Mouse (Mus musculus) midbrain, embryonic 12.5 days (tissue): Measurements from ENCODE around the gene Mok. TPM values are rescaled to one million over a fixed set of nuclear protein-coding genes. Genes with fewer than 3 reads are reported as not detected.

Experiments
- ATAC-seq: fragments of 200-750 bp; cut with Nextera tagmentation; 2 replicates; pipeline ENCODE4 v1.8.0; 2017; ENCODE audit warnings: low read depth, moderate TSS enrichment, moderate library complexity; ENCODE audit not compliant: low FRiP score
- H3K27ac ChIP-seq: fragments of 300-500 bp; sonication (generic); replicated peaks from 2 replicates; pipeline ENCODE4 v1.5.1; 2016; ENCODE audit warnings: mild to moderate bottlenecking
- H3K27me3 ChIP-seq: fragments of 300-500 bp; sonication (generic); 2 replicates; pipeline ENCODE4 v1.6.1; 2016; ENCODE audit warnings: mild to moderate bottlenecking
- H3K36me3 ChIP-seq: fragments of 300-500 bp; sonication (generic); 2 replicates; pipeline ENCODE4 v1.6.1; 2016
- H3K4me1 ChIP-seq: fragments of 300-500 bp; sonication (generic); 2 replicates; pipeline ENCODE4 v1.6.1; 2016
- H3K4me2 ChIP-seq: fragments of 300-500 bp; sonication (generic); replicated peaks from 2 replicates; pipeline ENCODE4 v1.6.1; 2016; ENCODE audit warnings: mild to moderate bottlenecking, moderate library complexity
- H3K4me3 ChIP-seq: fragments of 300-500 bp; sonication (generic); 2 replicates; pipeline ENCODE4 v1.5.1; 2016; ENCODE audit warnings: mild to moderate bottlenecking
- H3K9ac ChIP-seq: fragments of 300-500 bp; sonication (generic); replicated peaks from 2 replicates; pipeline ENCODE4 v1.6.1; 2016; ENCODE audit warnings: mild to moderate bottlenecking, moderate library complexity
- H3K9me3 ChIP-seq: fragments of 300-500 bp; sonication (generic); 2 replicates; pipeline ENCODE4 v1.6.1; 2016; ENCODE audit warnings: mild to moderate bottlenecking
- WGBS: fragments of 180-500 bp; shearing (Covaris S2); methylation state at CpG from one replicate; pipeline ENCODE4 v1.1.7; 2016; 5-methylcytosine and 5-hydroxymethylcytosine counted together
- polyA plus RNA-seq: library from polyadenylated mRNA; unstranded; fragments of >200 nt; fragmentation: Nextera tagmentation; extraction: Ambion mirVana; gene quantifications from 2 replicates; pipeline ENCODE4 v1.2.1, GENCODE M21; 2016

Mok gene
- polyA plus RNA-seq, 1 experiment from 2014 or later: 13.2 TPM

- Histone ChIP-seq H3K4me1 (peaks cover 24% of the 10 kb centered on the region), H3K9ac (peak overlapping the region; percentile 39), H3K4me2 (peak overlapping the region; percentile 57), H3K9me3 (no peaks in the 10 kb centered on the region), H3K27me3 (peaks cover 58% of the 10 kb centered on the region), H3K4me3 (peak overlapping the region; percentile 50), H3K36me3 (no peaks in the 10 kb centered on the region), H3K27ac (no peak overlapping the region)
- WGBS: under 1% methylated on average over 36 of the region's 36 CpGs
- peak; percentile 75 for ATAC-seq
Measured at GRCm38 (mm10) chr12:110845131-110845880, 4.6 kb upstream of the Mok start.

DNA sequence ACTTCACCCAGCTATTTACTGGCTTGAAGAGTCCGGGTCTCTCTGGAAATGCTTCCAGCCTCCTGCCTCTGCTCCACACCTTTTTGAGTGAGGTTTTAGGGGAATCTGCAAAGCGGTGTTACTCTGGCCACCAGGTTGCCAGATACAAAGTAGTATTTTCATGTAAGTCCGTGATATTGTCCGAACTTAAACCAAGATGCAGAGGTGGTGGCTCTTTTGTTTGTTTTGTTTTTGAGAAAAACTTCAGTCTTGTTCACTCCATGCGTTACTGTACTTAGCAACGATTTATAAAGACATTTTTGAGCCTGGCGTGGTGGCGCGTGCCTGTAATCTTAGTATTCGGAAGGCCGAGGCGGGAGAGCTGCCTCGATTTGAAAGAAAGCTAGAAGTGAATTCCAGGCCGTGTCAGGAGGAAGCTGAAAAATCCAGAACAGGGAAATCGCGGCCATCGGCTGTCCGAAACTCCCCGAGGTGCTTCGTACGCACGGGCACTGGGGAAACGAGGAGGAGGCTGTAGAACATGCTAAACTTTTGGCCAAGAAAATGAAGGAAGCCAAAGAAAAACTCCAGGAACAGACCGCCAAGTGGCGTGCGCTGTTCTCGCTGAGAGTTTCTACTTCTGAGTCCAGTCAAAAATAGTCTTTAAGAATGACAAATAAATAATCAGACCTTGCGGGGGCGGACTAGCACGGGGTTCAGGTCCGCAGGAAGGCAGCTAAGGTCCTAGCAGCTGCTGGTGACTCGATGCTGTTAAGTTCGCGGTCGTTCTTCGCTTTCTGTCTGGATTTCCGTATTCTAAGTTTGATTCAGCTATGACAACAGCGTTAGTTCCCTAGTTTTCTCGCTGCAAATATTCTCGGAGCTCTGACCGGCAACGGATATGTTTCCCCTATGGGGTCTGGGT lies 3.7 kb upstream of the Mok start:
- H3K4me2 ChIP-seq: peak overlapping the region; percentile 57
- peaks cover 32% of the 10 kb centered on the region for H3K4me1 ChIP-seq
- peaks cover 58% of the 10 kb centered on the region for H3K27me3 ChIP-seq
- ATAC-seq: no peak
- H3K27ac ChIP-seq: no peak overlapping the region
- no peaks in the 10 kb centered on the region for H3K9me3 ChIP-seq
- H3K36me3 ChIP-seq: no peaks in the 10 kb centered on the region
- peak overlapping the region; percentile 50 for H3K4me3 ChIP-seq
- H3K9ac ChIP-seq: peak overlapping the region; percentile 39
- 2% methylated on average over 42 of the region's 42 CpGs for WGBS

DNA sequence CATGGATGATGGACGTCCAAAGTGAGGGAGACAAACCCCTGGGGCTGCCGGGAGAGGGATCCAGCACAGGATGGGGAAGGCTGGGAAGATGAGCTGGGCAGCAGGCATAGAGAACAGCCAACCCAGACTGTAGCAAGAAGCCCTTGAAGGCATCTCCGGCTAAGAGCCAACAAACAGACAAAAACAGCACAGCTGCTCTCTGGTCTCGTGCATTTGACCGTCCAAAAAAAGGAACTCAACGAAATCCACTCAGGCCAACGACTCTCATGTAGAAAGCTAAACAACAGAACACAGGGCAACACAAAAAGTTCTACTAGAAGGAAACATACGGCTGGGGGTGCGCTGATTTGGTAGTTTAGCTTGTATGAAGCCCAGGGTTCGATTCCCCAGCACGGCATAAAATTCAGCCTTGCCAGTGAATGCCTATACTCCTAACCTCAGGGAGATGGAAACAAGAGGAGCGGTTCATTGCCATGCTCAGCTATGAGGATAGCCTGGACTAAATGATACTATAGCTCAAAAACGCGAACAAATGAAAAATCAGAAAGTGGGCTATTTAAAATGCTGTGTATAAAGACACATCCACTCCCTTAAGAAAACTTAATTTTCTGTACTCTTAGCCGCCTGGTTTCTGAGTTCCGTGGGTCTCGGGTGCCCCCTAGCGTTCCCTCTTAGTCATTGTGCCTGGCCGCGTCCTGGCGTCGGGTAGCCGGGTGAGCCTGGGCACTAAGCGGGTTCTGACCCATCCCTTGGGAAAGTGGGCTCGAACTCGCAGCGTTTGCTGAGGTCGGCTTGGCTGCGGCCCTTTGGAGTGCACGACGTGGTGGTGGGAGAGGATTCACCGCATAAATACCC lies 2.7 kb upstream of the Mok start:
- no peaks in the 10 kb centered on the region for H3K9me3 ChIP-seq
- 21% methylated on average over 32 of the region's 32 CpGs for whole genome bisulfite sequencing
- peak overlapping the region; percentile 43; the same call in 1 of the 2 replicates for H3K9ac ChIP-seq
- H3K4me2 ChIP-seq: peak overlapping the region; percentile 57
- H3K36me3 ChIP-seq: no peaks in the 10 kb centered on the region
- peaks cover 56% of the 10 kb centered on the region for H3K27me3 ChIP-seq
- no peak overlapping the region for H3K27ac ChIP-seq
- ATAC-seq: no peak
- peaks cover 35% of the 10 kb centered on the region for H3K4me1 ChIP-seq
- peak overlapping the region; percentile 50 for H3K4me3 ChIP-seq

DNA sequence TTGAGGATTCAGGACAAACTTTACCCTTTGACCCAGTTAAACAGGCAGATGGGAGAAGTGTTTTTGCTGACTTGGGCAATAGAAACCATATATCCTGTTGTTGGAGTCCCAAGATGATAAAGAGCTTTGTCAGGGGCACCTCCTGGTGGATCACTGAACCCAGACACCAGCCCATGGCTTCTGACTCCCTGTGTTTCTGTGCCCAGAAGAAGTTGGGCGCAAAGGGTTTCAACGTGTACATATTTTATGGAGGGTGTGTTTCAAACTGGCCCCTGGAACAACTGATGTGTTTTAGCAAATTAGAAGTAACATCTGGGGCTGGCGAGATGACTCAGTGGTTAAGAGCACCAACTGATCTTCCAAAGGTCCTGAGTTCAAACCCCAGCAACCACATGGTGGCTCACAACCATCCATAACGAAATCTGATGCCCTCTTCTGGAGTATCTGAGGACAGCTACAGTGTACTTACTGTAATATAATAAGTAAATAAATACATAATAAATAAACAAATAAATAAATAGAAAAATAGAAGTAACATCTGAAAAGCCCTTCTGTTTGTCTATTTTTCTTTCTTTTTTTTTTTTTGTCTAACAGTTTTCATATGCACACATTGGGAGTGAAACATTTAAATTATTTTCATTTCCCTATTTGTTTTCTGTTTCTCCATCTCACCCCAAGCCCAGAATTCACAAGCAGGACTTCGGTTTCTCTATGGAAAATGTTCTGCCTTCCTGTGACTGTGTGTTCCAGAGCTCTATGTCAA lies 1.2 kb upstream of the Mok start:
- H3K36me3 ChIP-seq: no peaks in the 10 kb centered on the region
- peaks cover 44% of the 10 kb centered on the region for H3K4me1 ChIP-seq
- H3K9ac ChIP-seq: no peak overlapping the region
- no peak for ATAC-seq
- no peak overlapping the region for H3K4me3 ChIP-seq
- no peaks in the 10 kb centered on the region for H3K9me3 ChIP-seq
- H3K27me3 ChIP-seq: peaks cover 47% of the 10 kb centered on the region
- 75% methylated on average over 5 of the region's 5 CpGs for WGBS
- peak overlapping the region; percentile 69; the same call in 1 of the 2 replicates for H3K4me2 ChIP-seq
- H3K27ac ChIP-seq: no peak overlapping the region

DNA sequence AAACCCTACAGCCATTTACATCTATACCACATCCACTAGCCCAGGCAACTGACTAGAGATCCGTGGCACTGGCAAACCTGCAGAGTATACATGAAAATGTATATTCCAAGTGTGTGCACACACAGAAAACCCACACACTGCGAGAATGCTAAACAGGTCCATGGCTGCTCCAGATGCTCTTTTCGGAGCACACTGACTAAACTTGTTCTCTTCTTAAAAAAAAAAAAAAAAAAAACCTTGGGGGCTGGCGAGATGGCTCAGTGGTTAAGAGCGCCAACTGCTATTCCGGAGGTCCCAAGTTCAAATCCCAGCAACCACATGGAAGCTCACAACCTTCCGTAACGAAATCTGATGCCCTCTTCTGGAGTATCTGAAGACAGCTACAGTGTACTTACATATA lies 2.9 kb downstream of the Mok start:
- H3K4me2 ChIP-seq: no peak overlapping the region
- peaks cover 10% of the 10 kb centered on the region; the same call in 1 of the 2 replicates for H3K27me3 ChIP-seq
- H3K36me3 ChIP-seq: no peaks in the 10 kb centered on the region
- H3K9ac ChIP-seq: no peak overlapping the region
- H3K27ac ChIP-seq: peak overlapping the region; percentile 75; the same call in 1 of the 2 replicates
- peaks cover 31% of the 10 kb centered on the region for H3K4me1 ChIP-seq
- no peak overlapping the region for H3K4me3 ChIP-seq
- no peaks in the 10 kb centered on the region for H3K9me3 ChIP-seq
- WGBS: 88% methylated on average over 8 of the region's 8 CpGs
- no peak for ATAC-seq

DNA sequence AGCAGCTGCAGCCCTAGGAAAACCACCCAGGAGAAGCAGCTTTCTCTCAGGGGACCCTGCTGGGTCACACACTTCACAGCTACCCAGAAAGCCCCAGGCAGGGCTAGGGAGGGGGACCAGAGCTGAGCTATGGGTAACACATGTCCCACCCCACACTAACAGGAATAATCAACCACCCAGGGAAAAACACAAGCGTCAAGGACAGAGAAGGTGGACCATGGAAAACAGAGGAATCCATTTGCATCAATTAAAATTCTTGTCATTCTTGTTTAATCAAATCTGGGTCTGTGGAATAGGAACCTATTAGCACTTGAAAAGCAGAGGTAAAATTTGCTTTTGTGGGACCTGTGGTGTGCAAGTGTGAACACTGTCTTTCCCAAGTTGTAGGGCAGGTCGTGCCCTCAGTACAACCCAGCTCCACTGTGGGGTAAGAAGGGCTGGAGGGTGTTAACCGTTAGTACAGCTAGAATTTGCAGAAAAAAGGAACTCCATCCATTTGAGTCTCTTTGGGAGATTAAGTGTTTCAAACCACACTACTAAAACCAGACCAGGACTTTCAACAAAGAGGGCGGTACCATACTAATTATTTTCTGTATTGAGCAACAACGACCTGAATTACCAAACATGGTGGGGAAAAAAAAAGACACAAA lies 3.4 kb downstream of the Mok start:
- H3K4me3 ChIP-seq: 0 out of 2 replicates have a peak overlapping the region, but pooled peaks have one; percentile 2
- H3K27ac ChIP-seq: peak overlapping the region; percentile 75
- peaks cover 31% of the 10 kb centered on the region for H3K4me1 ChIP-seq
- H3K36me3 ChIP-seq: no peaks in the 10 kb centered on the region
- peaks cover 9% of the 10 kb centered on the region; the same call in 1 of the 2 replicates for H3K27me3 ChIP-seq
- H3K9ac ChIP-seq: no peak overlapping the region; the same call in 1 of the 2 replicates
- H3K9me3 ChIP-seq: no peaks in the 10 kb centered on the region
- ATAC-seq: peak; percentile 60
- 38% methylated on average over 5 of the region's 5 CpGs for WGBS
- H3K4me2 ChIP-seq: peak overlapping the region; percentile 29

GRCm38 (mm10) chr12:110836729-110837128 lies 4.0 kb downstream of the Mok start:
- no peaks in the 10 kb centered on the region for H3K9me3 ChIP-seq
- peak overlapping the region; percentile 75 for H3K27ac ChIP-seq
- H3K4me3 ChIP-seq: 0 out of 2 replicates have a peak overlapping the region, but pooled peaks have one; percentile 2
- H3K9ac ChIP-seq: no peak overlapping the region; the same call in 1 of the 2 replicates
- peak overlapping the region; percentile 29 for H3K4me2 ChIP-seq
- no peak for ATAC-seq
- no peaks in the 10 kb centered on the region for H3K36me3 ChIP-seq
- H3K27me3 ChIP-seq: peaks cover 8% of the 10 kb centered on the region; the same call in 1 of the 2 replicates
- peaks cover 31% of the 10 kb centered on the region for H3K4me1 ChIP-seq
- WGBS: 49% methylated on average over 6 of the region's 6 CpGs

DNA sequence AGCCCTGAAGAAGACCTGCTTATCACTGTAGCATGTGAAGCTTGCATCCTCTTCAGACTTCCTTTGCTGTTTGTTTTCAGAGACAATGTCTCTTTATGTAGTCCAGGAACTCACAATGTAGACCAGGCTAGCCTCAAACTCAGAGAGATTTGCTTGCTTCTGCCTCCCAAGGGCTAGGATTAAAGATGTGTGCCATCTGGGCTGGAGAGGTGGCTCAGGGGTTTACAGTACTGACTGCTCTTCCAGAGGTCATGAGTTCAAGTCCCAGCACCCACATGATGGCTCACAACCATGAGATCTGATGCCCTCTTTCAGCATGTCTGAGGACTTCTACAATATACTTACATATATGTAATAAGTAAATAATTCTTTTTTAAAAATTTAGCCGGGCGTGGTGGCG lies 5.6 kb downstream of the Mok start:
- H3K4me1 ChIP-seq: peaks cover 30% of the 10 kb centered on the region
- no peak overlapping the region for H3K27ac ChIP-seq
- no peaks in the 10 kb centered on the region for H3K9me3 ChIP-seq
- no peak overlapping the region for H3K4me3 ChIP-seq
- no peak for ATAC-seq
- no peak overlapping the region for H3K4me2 ChIP-seq
- H3K36me3 ChIP-seq: no peaks in the 10 kb centered on the region
- WGBS: 98% methylated on average over 3 of the region's 3 CpGs
- no peak overlapping the region for H3K9ac ChIP-seq
- peaks cover 5% of the 10 kb centered on the region; the same call in 1 of the 2 replicates for H3K27me3 ChIP-seq

DNA sequence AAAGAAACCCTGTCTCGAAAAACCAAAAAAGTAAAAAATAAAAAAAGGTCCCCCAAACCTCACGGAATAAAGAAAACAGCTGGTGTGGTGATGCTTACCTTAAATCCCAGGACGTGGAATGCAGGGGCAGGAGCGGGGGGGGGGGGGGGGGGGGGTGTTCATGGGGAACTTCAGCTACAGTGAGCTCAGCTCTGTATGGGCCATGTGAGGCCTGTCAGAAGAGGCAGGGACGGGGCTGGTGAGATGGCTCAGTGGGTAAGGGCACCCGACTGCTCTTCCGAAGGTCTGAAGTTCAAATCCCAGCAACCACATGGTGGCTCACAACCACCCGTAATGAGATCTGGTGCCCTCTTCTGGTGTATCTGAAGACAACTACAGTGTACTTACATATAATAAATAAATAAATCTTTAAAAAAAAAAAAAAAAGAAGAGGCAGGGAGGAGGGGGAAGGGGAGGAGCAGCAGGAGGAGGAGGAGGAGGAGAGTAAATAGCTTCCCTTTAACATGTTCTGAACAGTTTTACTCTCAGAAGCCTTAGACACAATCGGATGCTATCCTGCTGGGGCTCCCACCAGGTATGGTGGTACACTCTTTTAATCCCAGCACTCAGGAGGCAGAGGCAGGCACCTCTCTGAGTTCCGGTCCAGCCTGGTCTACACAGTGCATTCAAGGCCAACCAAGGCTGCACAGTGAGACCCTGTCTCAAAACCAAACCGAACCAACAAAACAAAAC lies 10.3 kb downstream of the Mok start:
- no peak for ATAC-seq
- Histone ChIP-seq H3K4me1 (no peaks in the 10 kb centered on the region), H3K27me3 (no peaks in the 10 kb centered on the region), H3K36me3 (no peaks in the 10 kb centered on the region), H3K27ac (no peak overlapping the region), H3K4me3 (no peak overlapping the region), H3K4me2 (no peak overlapping the region), H3K9me3 (no peaks in the 10 kb centered on the region), H3K9ac (no peak overlapping the region)
- WGBS: 88% methylated on average over 10 of the region's 11 CpGs

DNA sequence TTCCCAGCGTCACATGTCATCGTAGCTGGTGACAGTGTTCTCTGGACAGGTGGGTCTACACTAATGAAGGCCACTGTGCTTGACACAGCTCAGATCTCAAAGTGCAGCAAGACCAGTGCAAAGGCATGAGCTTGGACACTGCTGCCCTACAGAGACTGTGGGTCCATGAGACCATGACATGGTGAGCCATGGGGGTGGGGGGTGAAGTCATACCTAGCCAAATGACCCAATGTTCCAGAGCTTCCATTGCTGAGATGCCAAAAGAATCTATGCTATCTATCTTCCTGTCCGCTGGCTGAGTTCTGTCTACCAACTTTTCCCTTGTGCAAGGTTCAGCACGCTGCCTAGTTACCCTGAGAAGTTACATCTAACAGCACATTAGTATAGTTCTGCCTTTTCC lies 11.8 kb downstream of the Mok start:
- Histone ChIP-seq H3K9me3 (no peaks in the 10 kb centered on the region), H3K4me2 (no peak overlapping the region), H3K36me3 (no peaks in the 10 kb centered on the region), H3K4me3 (no peak overlapping the region), H3K9ac (no peak overlapping the region), H3K27me3 (no peaks in the 10 kb centered on the region), H3K27ac (no peak overlapping the region), H3K4me1 (no peaks in the 10 kb centered on the region)
- ATAC-seq: no peak
- WGBS: 94% methylated on average over 4 of the region's 4 CpGs
